Mouse (Mus musculus): ENCODE data around the gene Lhx5. TPM values are rescaled to one million over a fixed set of nuclear protein-coding genes. Genes with fewer than 3 reads are reported as not detected.

The Lhx5 gene
- total and polyA plus RNA-seq, 3 experiments: not detected

DNA sequence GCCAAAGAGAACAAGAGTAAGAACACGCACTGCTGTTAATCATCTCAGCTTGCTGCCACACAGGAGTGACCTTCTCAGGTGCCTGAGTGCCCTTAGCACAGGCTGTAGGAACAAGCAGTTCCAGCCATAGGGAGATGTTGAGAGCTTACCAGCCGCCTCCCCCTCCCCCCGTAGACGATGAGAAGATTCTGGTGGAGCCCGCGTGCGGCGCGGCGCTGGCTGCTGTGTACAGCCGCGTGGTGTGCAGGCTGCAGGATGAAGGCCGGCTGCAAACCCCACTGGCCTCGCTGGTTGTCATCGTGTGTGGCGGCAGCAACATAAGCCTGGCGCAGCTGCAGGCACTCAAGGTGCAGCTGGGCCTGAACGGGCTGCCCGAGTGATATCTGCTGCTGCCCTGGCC lies 51.9 kb downstream of the Lhx5 start:
- no peak for DNase-seq (ENCODE audit: extremely low read depth)
- dilution Hi-C loops (cut with MboI; ENCODE audit: extremely low pct_ligation_motif_present, extremely low pct_unique_long_range_greater_than_20kb, low sequenced_read_pairs): no loop called here
- Histone ChIP-seq H3K27me3 (replicated peaks) (peaks cover under 1% of the 10 kb centered on the region), H3K79me2 (replicated peaks; ENCODE audit: control insufficient read depth, extremely low read depth, insufficient read depth, poor library complexity, severe bottlenecking) (no peaks in the 10 kb centered on the region), H3K4me2 (ENCODE audit: insufficient read depth, low read depth, poor library complexity, severe bottlenecking) (no peak overlapping the region), H3K4me3 (replicated peaks in 1 of 3; ENCODE audit: low read depth in 2 of 3, low read length in 2 of 3, poor library complexity in 1 of 3) (no peak overlapping the region), H3K4me1 (ENCODE audit: control insufficient read depth in 1 of 2, insufficient read depth in 2 of 2) (peaks cover 18 to 54% of the 10 kb centered on the region in 2 experiments), H3K9ac (ENCODE audit: insufficient read depth, low read depth) (no peak overlapping the region), H3K36me3 (replicated peaks in 1 of 2; ENCODE audit: control insufficient read depth in 1 of 2, insufficient read depth in 1 of 2, low read length in 1 of 2) (peaks cover 45 to 56% of the 10 kb centered on the region in 2 experiments), H3K9me3 (replicated peaks; ENCODE audit: low read length) (peaks cover 3% of the 10 kb centered on the region), H3K27ac (ENCODE audit: insufficient read depth, low read depth) (no peak overlapping the region)
- in situ Hi-C loops (cut with MboI; ENCODE audit: low pct_ligation_motif_present, low pct_unique_long_range_greater_than_20kb, low sequenced_read_pairs): no loop called here
- TF ChIP-seq JUND (conservative IDR thresholded peaks at IDR 0.05; ENCODE audit: low read depth, low read length) (no peak), USF2 (conservative IDR thresholded peaks at IDR 0.05; ENCODE audit: low read depth, low read length) (no peak), NELFE (IDR thresholded peaks at IDR 0.05; ENCODE audit: low read depth, low read length) (no peak), JUN (IDR thresholded peaks at IDR 0.05; ENCODE audit: insufficient read depth, low read depth, low read length) (no peak), KAT2A (IDR thresholded peaks at IDR 0.05; ENCODE audit: insufficient replicate concordance, low read length) (no peak), PAX5 (IDR thresholded peaks at IDR 0.05; ENCODE audit: low read length) (no peak), POLR2A (IDR thresholded peaks at IDR 0.05; ENCODE audit: low read depth, low read length) (no peak), MAZ (IDR thresholded peaks at IDR 0.05; ENCODE audit: low read depth, low read length) (no peak), HCFC1 (IDR thresholded peaks at IDR 0.05; ENCODE audit: low read depth, low read length) (no peak), IRF4 (IDR thresholded peaks at IDR 0.05; ENCODE audit: low read depth, low read length) (no peak), NRF1 (IDR thresholded peaks at IDR 0.05; ENCODE audit: low read depth, low read length) (no peak), E2F4 (IDR thresholded peaks at IDR 0.05; ENCODE audit: insufficient replicate concordance, low read depth, low read length) (no peak), ZKSCAN1 (IDR thresholded peaks at IDR 0.05; ENCODE audit: borderline replicate concordance, low read depth, low read length) (no peak), ZNF384 (IDR thresholded peaks at IDR 0.05; ENCODE audit: low read depth, low read length) (no peak), UBTF (IDR thresholded peaks at IDR 0.05; ENCODE audit: low read depth, low read length) (no peak), POLR2AphosphoS2 (IDR thresholded peaks at IDR 0.05; ENCODE audit: low read depth, low read length) (no peak), TCF12 (IDR thresholded peaks at IDR 0.05; ENCODE audit: low read depth, low read length) (no peak), USF1 (IDR thresholded peaks at IDR 0.05; ENCODE audit: low read depth, low read length) (no peak), MAFK (IDR thresholded peaks at IDR 0.05; ENCODE audit: insufficient replicate concordance, low read length) (no peak), CHD2 (IDR thresholded peaks at IDR 0.05; ENCODE audit: low read length) (no peak)

GRCm38 (mm10) chr5:120487844-120488243 lies 56.3 kb downstream of the Lhx5 start:
- H3K36me3 ChIP-seq (replicated peaks in 1 of 2; ENCODE audit: control insufficient read depth in 1 of 2, insufficient read depth in 1 of 2, low read length in 1 of 2): peaks cover 59 to 86% of the 10 kb centered on the region in 2 experiments
- dilution Hi-C loops (cut with MboI; ENCODE audit: extremely low pct_ligation_motif_present, extremely low pct_unique_long_range_greater_than_20kb, low sequenced_read_pairs) (no loop called here), in situ Hi-C loops (cut with MboI; ENCODE audit: low pct_ligation_motif_present, low pct_unique_long_range_greater_than_20kb, low sequenced_read_pairs) (no loop called here)
- no peak overlapping the region for H3K27ac ChIP-seq (ENCODE audit: insufficient read depth, low read depth)
- DNase-seq (ENCODE audit: extremely low read depth): no peak
- H3K4me3 ChIP-seq (replicated peaks in 1 of 3; ENCODE audit: low read depth in 2 of 3, low read length in 2 of 3, poor library complexity in 1 of 3): peak overlapping the region in 1 of 3 experiments; percentile 11
- H3K79me2 ChIP-seq (replicated peaks; ENCODE audit: control insufficient read depth, extremely low read depth, insufficient read depth, poor library complexity, severe bottlenecking): no peaks in the 10 kb centered on the region
- no peak overlapping the region for H3K9ac ChIP-seq (ENCODE audit: insufficient read depth, low read depth)
- peaks cover 40 to 87% of the 10 kb centered on the region in 2 experiments for H3K4me1 ChIP-seq (ENCODE audit: control insufficient read depth in 1 of 2, insufficient read depth in 2 of 2)
- no peak overlapping the region for H3K4me2 ChIP-seq (ENCODE audit: insufficient read depth, low read depth, poor library complexity, severe bottlenecking)
- no peaks in the 10 kb centered on the region for H3K27me3 ChIP-seq (replicated peaks)
- H3K9me3 ChIP-seq (replicated peaks; ENCODE audit: low read length): peaks cover 3% of the 10 kb centered on the region
- TF ChIP-seq MYC (IDR thresholded peaks at IDR 0.05; ENCODE audit: low read depth, low read length) (no peak), ZC3H11A (IDR thresholded peaks at IDR 0.05; ENCODE audit: low read depth, low read length) (no peak), KAT2A (IDR thresholded peaks at IDR 0.05; ENCODE audit: insufficient replicate concordance, low read length) (no peak), EP300 (IDR thresholded peaks at IDR 0.05; ENCODE audit: low read length) (no peak), TCF12 (IDR thresholded peaks at IDR 0.05; ENCODE audit: low read depth, low read length) (no peak), POLR2A (IDR thresholded peaks at IDR 0.05; ENCODE audit: low read depth, low read length) (no peak), NELFE (IDR thresholded peaks at IDR 0.05; ENCODE audit: low read depth, low read length) (no peak), IRF4 (IDR thresholded peaks at IDR 0.05; ENCODE audit: low read depth, low read length) (no peak), BHLHE40 (IDR thresholded peaks at IDR 0.05; ENCODE audit: low read depth, low read length) (no peak), RCOR1 (conservative IDR thresholded peaks at IDR 0.05; ENCODE audit: low read depth, low read length) (no peak), CTCF (conservative IDR thresholded peaks at IDR 0.05 in 1 of 2, IDR thresholded peaks at IDR 0.05 in 1 of 2; ENCODE audit: low read depth in 2 of 2, low read length in 2 of 2) (no peak), SMC3 (IDR thresholded peaks at IDR 0.05; ENCODE audit: low read depth, low read length) (no peak), PAX5 (IDR thresholded peaks at IDR 0.05; ENCODE audit: low read length) (no peak), POLR2AphosphoS2 (IDR thresholded peaks at IDR 0.05; ENCODE audit: low read depth, low read length) (no peak), NRF1 (IDR thresholded peaks at IDR 0.05; ENCODE audit: low read depth, low read length) (no peak), MEF2A (IDR thresholded peaks at IDR 0.05; ENCODE audit: borderline replicate concordance, low read depth, low read length) (no peak)
